Mouse (Mus musculus): ENCODE results near the gene Tubb4b. TPM values are rescaled to one million over a fixed set of nuclear protein-coding genes. Genes with fewer than 3 reads are reported as not detected.

Tubb4b gene
- total and polyA plus RNA-seq, 3 experiments, result 356 to 592 (median 520) TPM

DNA sequence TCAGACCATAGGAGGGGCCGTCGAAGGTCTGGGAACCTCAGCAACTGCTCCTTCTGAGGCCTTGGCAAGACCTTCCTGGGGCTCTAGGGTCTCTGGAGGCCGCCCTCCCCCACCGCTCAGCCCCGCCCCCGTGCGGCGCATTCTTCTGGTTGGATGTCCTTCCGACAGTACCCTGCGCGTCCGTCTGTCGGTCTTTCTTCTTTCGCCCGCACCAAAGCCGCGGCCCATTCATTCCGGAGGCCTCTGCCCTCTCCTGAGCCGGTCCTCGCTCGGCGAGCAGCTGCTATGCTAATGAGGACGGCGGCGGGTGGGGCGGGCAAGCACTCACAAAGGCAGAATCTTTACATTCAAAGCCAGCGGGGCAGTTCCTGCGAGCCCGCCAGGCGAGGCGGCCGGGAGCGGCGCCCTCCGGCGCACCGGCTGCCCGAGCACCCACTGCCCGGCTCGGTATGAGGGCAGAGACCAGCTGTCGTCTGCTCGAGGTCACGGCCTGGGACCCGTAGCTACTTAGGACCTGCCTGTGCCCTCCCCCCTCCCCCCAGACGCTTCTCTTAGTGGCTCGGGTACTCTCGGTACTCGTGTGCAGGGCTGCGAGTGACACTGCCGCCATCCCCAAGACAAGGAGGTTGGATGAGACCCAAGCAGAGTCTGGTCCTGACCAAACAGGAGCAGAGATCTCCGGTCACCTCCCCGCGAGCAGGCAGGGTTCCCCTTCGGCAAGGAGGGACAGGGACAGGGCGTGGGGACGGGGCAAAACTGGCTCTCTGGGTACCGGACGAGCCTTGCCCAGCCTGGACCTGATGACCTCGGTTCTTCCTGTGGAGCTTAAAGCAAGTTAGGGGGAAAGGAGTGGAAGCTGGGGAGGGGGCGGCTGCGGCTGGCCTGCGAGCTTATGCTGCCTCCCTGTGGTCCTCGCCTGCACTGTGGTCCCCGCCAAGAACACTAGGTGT lies 38.6 kb downstream of the Tubb4b start (continued):
- TF ChIP-seq POLR2A (IDR thresholded peaks at IDR 0.05; ENCODE audit: low read depth, low read length), result peak; percentile 54; the same call in 1 of the 2 replicates
- 0 out of 2 replicates have a peak, but pooled peaks have one; percentile 7 for TF ChIP-seq CHD1 (IDR thresholded peaks at IDR 0.05; ENCODE audit: low read depth, low read length)
- TF ChIP-seq SIN3A (IDR thresholded peaks at IDR 0.05; ENCODE audit: low read length), result no peak
- no peak for TF ChIP-seq E2F4 (IDR thresholded peaks at IDR 0.05; ENCODE audit: insufficient replicate concordance, low read depth, low read length)
- peak; percentile 60 for TF ChIP-seq RAD21 (IDR thresholded peaks at IDR 0.05; ENCODE audit: low read depth, low read length)
- TF ChIP-seq MXI1 (IDR thresholded peaks at IDR 0.05; ENCODE audit: low read depth, low read length), result peak; percentile 51; the same call in 1 of the 2 replicates
- TF ChIP-seq ZMIZ1 (IDR thresholded peaks at IDR 0.05; ENCODE audit: low read depth, low read length), result no peak
- peak; percentile 57; the same call in 1 of the 2 replicates for TF ChIP-seq TCF12 (IDR thresholded peaks at IDR 0.05; ENCODE audit: low read depth, low read length)
- no peak for TF ChIP-seq ZKSCAN1 (IDR thresholded peaks at IDR 0.05; ENCODE audit: borderline replicate concordance, low read depth, low read length)
- TF ChIP-seq CHD2 (IDR thresholded peaks at IDR 0.05; ENCODE audit: low read length), result 0 out of 2 replicates have a peak, but pooled peaks have one; percentile 24
- no peak for TF ChIP-seq KAT2A (IDR thresholded peaks at IDR 0.05; ENCODE audit: insufficient replicate concordance, low read length)
- peak; percentile 70; the same call in 1 of the 2 replicates for TF ChIP-seq UBTF (IDR thresholded peaks at IDR 0.05; ENCODE audit: low read depth, low read length)
- TF ChIP-seq PAX5 (IDR thresholded peaks at IDR 0.05; ENCODE audit: low read length), result no peak
- TF ChIP-seq SMC3 (IDR thresholded peaks at IDR 0.05; ENCODE audit: low read depth, low read length), result peak; percentile 57
- no peak for TF ChIP-seq NRF1 (IDR thresholded peaks at IDR 0.05; ENCODE audit: low read depth, low read length)
- TF ChIP-seq ETS1 (conservative IDR thresholded peaks at IDR 0.05; ENCODE audit: low read depth, low read length), result 0 out of 2 replicates have a peak, but pooled peaks have one; percentile 3
- no peak for TF ChIP-seq ZNF384 (IDR thresholded peaks at IDR 0.05; ENCODE audit: low read depth, low read length)

DNA sequence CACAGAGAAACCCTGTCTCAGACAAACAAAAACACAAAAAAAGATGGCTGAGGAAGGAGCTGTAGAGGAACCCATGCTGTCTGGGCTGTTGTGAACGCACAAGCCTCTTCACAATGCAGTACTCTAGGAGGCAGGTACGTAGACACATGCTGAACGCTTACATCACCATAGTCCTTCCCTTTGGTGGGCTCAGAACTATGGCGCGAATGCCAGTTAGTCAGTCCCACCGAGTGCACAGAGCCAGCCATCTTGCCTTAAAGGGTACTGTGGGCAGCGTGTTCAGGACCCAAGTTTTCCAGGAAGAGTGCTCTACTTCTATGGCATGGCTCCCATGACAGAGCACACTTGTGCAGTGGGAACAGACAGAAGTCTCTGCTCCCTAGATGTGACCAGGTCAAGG lies 40.0 kb downstream of the Tubb4b start:
- H3K4me1 ChIP-seq (ENCODE audit: control insufficient read depth in 1 of 2, insufficient read depth in 2 of 2), result peaks cover 19 to 43% of the 10 kb centered on the region in 2 experiments
- no peaks in the 10 kb centered on the region for H3K36me3 ChIP-seq (replicated peaks in 1 of 2; ENCODE audit: control insufficient read depth in 1 of 2, insufficient read depth in 1 of 2, low read length in 1 of 2)
- no peak for DNase-seq (ENCODE audit: extremely low read depth)
- H3K9me3 ChIP-seq (replicated peaks; ENCODE audit: low read length), result peaks cover 11% of the 10 kb centered on the region
- dilution Hi-C loops (cut with MboI; ENCODE audit: extremely low pct_ligation_motif_present, extremely low pct_unique_long_range_greater_than_20kb, low sequenced_read_pairs) (no loop called here), in situ Hi-C loops (cut with MboI; ENCODE audit: low pct_ligation_motif_present, low pct_unique_long_range_greater_than_20kb, low sequenced_read_pairs) (no loop called here)
- no peak overlapping the region for H3K27ac ChIP-seq (ENCODE audit: insufficient read depth, low read depth)
- H3K79me2 ChIP-seq (replicated peaks; ENCODE audit: control insufficient read depth, extremely low read depth, insufficient read depth, poor library complexity, severe bottlenecking), result no peaks in the 10 kb centered on the region
- no peak overlapping the region for H3K9ac ChIP-seq (ENCODE audit: insufficient read depth, low read depth)
- no peak overlapping the region for H3K4me3 ChIP-seq (replicated peaks in 1 of 3; ENCODE audit: low read depth in 2 of 3, low read length in 2 of 3, poor library complexity in 1 of 3)
- H3K27me3 ChIP-seq (replicated peaks), result peaks cover 61% of the 10 kb centered on the region
- no peak overlapping the region for H3K4me2 ChIP-seq (ENCODE audit: insufficient read depth, low read depth, poor library complexity, severe bottlenecking)
- TF ChIP-seq PAX5 (IDR thresholded peaks at IDR 0.05; ENCODE audit: low read length), result no peak
- no peak for TF ChIP-seq BHLHE40 (IDR thresholded peaks at IDR 0.05; ENCODE audit: low read depth, low read length)
- no peak for TF ChIP-seq JUN (IDR thresholded peaks at IDR 0.05; ENCODE audit: insufficient read depth, low read depth, low read length)
- no peak for TF ChIP-seq MAX (IDR thresholded peaks at IDR 0.05; ENCODE audit: low read length)
- TF ChIP-seq E2F4 (IDR thresholded peaks at IDR 0.05; ENCODE audit: insufficient replicate concordance, low read depth, low read length), result no peak
- TF ChIP-seq ELF1 (IDR thresholded peaks at IDR 0.05; ENCODE audit: low read depth, low read length), result no peak
- no peak for TF ChIP-seq TBP (conservative IDR thresholded peaks at IDR 0.05; ENCODE audit: low read depth, low read length)
- no peak for TF ChIP-seq CHD2 (IDR thresholded peaks at IDR 0.05; ENCODE audit: low read length)
- TF ChIP-seq NRF1 (IDR thresholded peaks at IDR 0.05; ENCODE audit: low read depth, low read length), result no peak
- TF ChIP-seq MAFK (IDR thresholded peaks at IDR 0.05; ENCODE audit: insufficient replicate concordance, low read length), result no peak
- TF ChIP-seq CTCF (conservative IDR thresholded peaks at IDR 0.05 in 1 of 2, IDR thresholded peaks at IDR 0.05 in 1 of 2; ENCODE audit: low read depth in 2 of 2, low read length in 2 of 2), result no peak

Measured in CH12.LX (cell line).